Mouse (Mus musculus): Measurements from ENCODE around the gene Prss33.

DNA sequence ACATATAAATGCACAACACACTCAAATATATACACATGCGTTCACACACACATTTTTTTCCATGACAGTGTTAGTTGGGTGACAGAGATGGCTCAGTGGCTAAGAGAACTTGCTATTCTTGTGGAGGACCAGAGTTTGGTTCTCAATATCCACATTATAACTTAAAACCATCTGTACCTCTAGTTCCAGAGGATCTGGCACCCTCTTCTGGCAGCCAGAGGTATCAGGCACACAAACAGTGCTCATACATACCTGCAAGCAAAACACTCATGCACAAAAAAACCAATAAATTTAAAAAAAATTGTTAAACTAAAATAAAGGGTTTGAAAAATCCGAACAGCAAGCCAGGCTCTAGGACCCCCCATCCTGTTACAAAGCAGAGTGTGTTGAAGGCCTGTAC lies 14.2 kb upstream of the Prss33 start:
- TF ChIP-seq CTCF (IDR thresholded peaks at IDR 0.05; ENCODE audit: borderline replicate concordance, insufficient read depth, low read depth, low read length), result no peak
- TF ChIP-seq POLR2A (IDR thresholded peaks at IDR 0.05; ENCODE audit: borderline replicate concordance, insufficient read depth, low read length), result no peak
